Mouse (Mus musculus) forebrain, embryonic 12.5 days (tissue): Measurements from ENCODE around the gene Dnaja1. TPM values are rescaled to one million over a fixed set of nuclear protein-coding genes. Genes with fewer than 3 reads are reported as not detected.

Experiments used
- ATAC-seq: fragments of 200-750 bp; cut with Nextera tagmentation; 2 replicates; pipeline ENCODE4 v1.8.0; 2017; ENCODE audit warnings: moderate TSS enrichment; ENCODE audit not compliant: low FRiP score
- H3K27ac ChIP-seq: fragments of 300-500 bp; sonication (generic); 2 replicates; pipeline ENCODE4 v1.5.1; 2016; ENCODE audit warnings: mild to moderate bottlenecking
- H3K27me3 ChIP-seq: fragments of 300-500 bp; sonication (generic); 2 replicates; pipeline ENCODE4 v1.6.1; 2016; ENCODE audit warnings: mild to moderate bottlenecking
- H3K36me3 ChIP-seq: fragments of 300-500 bp; sonication (generic); replicated peaks from 2 replicates; pipeline ENCODE4 v1.6.1; 2016; ENCODE audit warnings: mild to moderate bottlenecking
- H3K4me1 ChIP-seq: fragments of 300-500 bp; sonication (generic); 2 replicates; pipeline ENCODE4 v1.6.1; 2016
- H3K4me2 ChIP-seq: fragments of 300-500 bp; sonication (generic); 2 replicates; pipeline ENCODE4 v1.6.1; 2016; ENCODE audit warnings: mild to moderate bottlenecking, moderate library complexity
- H3K4me3 ChIP-seq: fragments of 300-500 bp; sonication (generic); replicated peaks from 2 replicates; pipeline ENCODE4 v1.5.1; 2016; ENCODE audit warnings: mild to moderate bottlenecking
- H3K9ac ChIP-seq: fragments of 300-500 bp; sonication (generic); 2 replicates; pipeline ENCODE4 v1.6.1; 2016; ENCODE audit warnings: mild to moderate bottlenecking
- H3K9me3 ChIP-seq: fragments of 300-500 bp; sonication (generic); 2 replicates; pipeline ENCODE4 v1.6.1; 2016
- WGBS: fragments of 180-500 bp; shearing (Covaris S2); methylation state at CpG from one replicate; pipeline ENCODE4 v1.1.7; 2016; 5-methylcytosine and 5-hydroxymethylcytosine counted together
- microRNA counts: library from miRNA; unstranded; fragments of <30 nt; microRNA quantifications from one replicate; lab custom pipeline; 2017
- microRNA-seq: library from miRNA; unstranded; fragments of <30 nt; microRNA quantifications from one replicate; pipeline ENCODE4, GENCODE M21; 2017
- polyA plus RNA-seq: library from polyadenylated mRNA; unstranded; fragments of >200 nt; fragmentation: Nextera tagmentation; extraction: Ambion mirVana; gene quantifications from 2 replicates; pipeline ENCODE4 v1.2.1, GENCODE M21; 2016

Gene Dnaja1
- polyA plus RNA-seq, 1 experiment from 2014 or later, result 669 TPM

- no peaks in the 10 kb centered on the region for H3K9me3 ChIP-seq
- no peak overlapping the region for H3K27ac ChIP-seq
- H3K4me1 ChIP-seq, result no peaks in the 10 kb centered on the region
- no peaks in the 10 kb centered on the region for H3K36me3 ChIP-seq
- no peaks in the 10 kb centered on the region for H3K27me3 ChIP-seq
- H3K9ac ChIP-seq, result no peak overlapping the region
- no peak for ATAC-seq
- H3K4me2 ChIP-seq, result no peak overlapping the region
- H3K4me3 ChIP-seq, result no peak overlapping the region
- WGBS, result 64% methylated on average over 4 of the region's 4 CpGs
Measured at GRCm38 (mm10) chr4:40786578-40786977, 64.6 kb downstream of the Dnaja1 start.

MicroRNAs within 50 kb of the gene (microRNA counts, 519-probe panel; counts per million panel counts)
- microRNA mmu-miR-207 (lab: Ali Mortazavi, UCI), result not detected

Small RNA genes within 50 kb of the gene (microRNA-seq; reads per million reads assigned to microRNA genes)
- gene Mir207, result not detected

Other genes with a start within 250 kb of the Dnaja1 start
- gene Tmem215, start 250.0 kb upstream of the Dnaja1 start, polyA plus RNA-seq, result 0.19 and 0.38 TPM in 2 replicates
- 46.9 and 47.3 TPM in 2 replicates for gene Aptx, start 19.0 kb upstream of the Dnaja1 start, polyA plus RNA-seq
- gene Smu1, start 35.8 kb downstream of the Dnaja1 start, polyA plus RNA-seq, result 155 and 157 TPM in 2 replicates
- 12.8 and 14.0 TPM in 2 replicates for gene B4galt1, start 131.9 kb downstream of the Dnaja1 start, polyA plus RNA-seq
- gene Spink4, start 197.9 kb downstream of the Dnaja1 start, polyA plus RNA-seq, result not detected in 2 replicates
- gene Bag1, start 226.1 kb downstream of the Dnaja1 start, polyA plus RNA-seq, result 215 and 229 TPM in 2 replicates
- gene Chmp5, start 226.3 kb downstream of the Dnaja1 start, polyA plus RNA-seq, result 143 and 146 TPM in 2 replicates
- gene Nfx1, start 248.8 kb downstream of the Dnaja1 start, polyA plus RNA-seq, result 104 and 109 TPM in 2 replicates